8 mouse cellular contexts compared by ENCODE assay signal in genomic region chr7:116031718-116032595, GRCm38 (mm10). TPM values are rescaled to one million over a fixed set of nuclear protein-coding genes. Genes with fewer than 3 reads are reported as not detected.
DNase-seq lines count a peak whose midpoint lies in the region; ATAC-seq and TF ChIP-seq lines count a peak whose summit lies in the region.

No protein-coding gene starts in this region.

- no peaks in the 10 kb centered on the region for H3K9me3 ChIP-seq in embryonic facial prominence, embryonic 11.5 days (replicated peaks; ENCODE audit: control insufficient read depth, low read length)
- no peaks in the 10 kb centered on the region for H3K9me3 ChIP-seq in neural tube, embryonic 15.5 days (replicated peaks)

- peak overlapping the region; percentile 89 for H3K9ac ChIP-seq in embryonic facial prominence, embryonic 11.5 days (replicated peaks; ENCODE audit: low read length)
- peak overlapping the region; percentile 77 for H3K9ac ChIP-seq in heart, adult 2 months (ENCODE audit: low read depth, low read length)
- peak overlapping the region; percentile 59 for H3K9ac ChIP-seq in neural tube, embryonic 15.5 days (replicated peaks)

- no peaks in the 10 kb centered on the region for H3K79me2 ChIP-seq in heart, adult 2 months (replicated peaks; ENCODE audit: control insufficient read depth, insufficient read depth, low read length)

- H3K4me3 ChIP-seq in embryonic facial prominence, embryonic 11.5 days (ENCODE audit: low read depth, low read length): peak overlapping the region; percentile 56
- peak overlapping the region; percentile 66 for H3K4me3 ChIP-seq in heart, adult 2 months
- peak overlapping the region; percentile 57 for H3K4me3 ChIP-seq in neural tube, embryonic 15.5 days (replicated peaks)

- peaks cover 6% of the 10 kb centered on the region for H3K4me1 ChIP-seq in embryonic facial prominence, embryonic 11.5 days (ENCODE audit: control insufficient read depth, insufficient read depth, low read length)
- no peaks in the 10 kb centered on the region for H3K4me1 ChIP-seq in heart, adult 2 months (ENCODE audit: control insufficient read depth, insufficient read depth, low read length)
- peaks cover 46% of the 10 kb centered on the region for H3K4me1 ChIP-seq in neural tube, embryonic 15.5 days

- no peaks in the 10 kb centered on the region for H3K36me3 ChIP-seq in embryonic facial prominence, embryonic 11.5 days (replicated peaks; ENCODE audit: control insufficient read depth, insufficient read depth, low read depth, low read length)
- no peaks in the 10 kb centered on the region for H3K36me3 ChIP-seq in heart, adult 2 months (ENCODE audit: control insufficient read depth, insufficient read depth, low read length)
- no peaks in the 10 kb centered on the region for H3K36me3 ChIP-seq in neural tube, embryonic 15.5 days

- DNase-seq in right cerebral cortex, adult 18-20 months: peak; percentile 14
- DNase-seq in right cerebral cortex, postnatal 36 days (ENCODE audit: low spot score in 2 of 2): no peak
- DNase-seq in embryonic facial prominence, embryonic 11.5 days (ENCODE audit: low spot score): peak; percentile 69
- DNase-seq in heart, adult 2 months: peak; percentile 73 to 80
- peak; percentile 62 for DNase-seq in kidney, adult 11 months
- DNase-seq in lung, adult 18-20 months: peak; percentile 54 to 62
- DNase-seq in thymus, postnatal 4 days: peak; percentile 57

- under 1% methylated on average over 65 of the region's 65 CpGs for WGBS in embryonic facial prominence, embryonic 11.5 days
- under 1% methylated on average over 65 of the region's 65 CpGs for WGBS in heart, adult 2 months
- under 1% methylated on average over 65 of the region's 65 CpGs for WGBS in neural tube, embryonic 15.5 days

- TF ChIP-seq EP300 in heart, adult 2 months (IDR thresholded peaks at IDR 0.05; ENCODE audit: insufficient read depth, low read depth, low read length): no peak

- H3K4me2 ChIP-seq in embryonic facial prominence, embryonic 11.5 days (ENCODE audit: low read depth, low read length): peak overlapping the region; percentile 97
- H3K4me2 ChIP-seq in neural tube, embryonic 15.5 days: peak overlapping the region; percentile 100

- peaks cover 17% of the 10 kb centered on the region for H3K27me3 ChIP-seq in embryonic facial prominence, embryonic 11.5 days (ENCODE audit: control insufficient read depth, insufficient read depth, low read length)
- H3K27me3 ChIP-seq in heart, adult 2 months (ENCODE audit: control insufficient read depth, insufficient read depth, low read length): peaks cover 3% of the 10 kb centered on the region
- peaks cover 31% of the 10 kb centered on the region for H3K27me3 ChIP-seq in neural tube, embryonic 15.5 days (replicated peaks)

- ATAC-seq in embryonic facial prominence, embryonic 11.5 days (replicated peaks; ENCODE audit: insufficient number of reproducible peaks, low FRiP score, low TSS enrichment, low read depth): peak; percentile 16; the same call in 1 of the 2 replicates
- 0 out of 2 replicates have a peak, but pooled peaks have one; percentile 14 for ATAC-seq in neural tube, embryonic 15.5 days (ENCODE audit: low FRiP score)

- TF ChIP-seq CTCF in heart, adult 2 months (IDR thresholded peaks at IDR 0.05): no peak

- intact Hi-C loops in heart, adult 2 months (cut with DNase I): loop anchor here (5.0 to 10.0 kb wide), 7 partner anchors 80 to 607 kb away; no protein-coding TSS in a partner anchor

- 0 out of 2 replicates have a peak, but pooled peaks have one; percentile 35 for TF ChIP-seq POLR2A in heart, adult 2 months (IDR thresholded peaks at IDR 0.05; ENCODE audit: insufficient read depth, low read depth, low read length)

- H3K27ac ChIP-seq in embryonic facial prominence, embryonic 11.5 days (replicated peaks; ENCODE audit: low read depth, low read length): peak overlapping the region; percentile 78
- peak overlapping the region; percentile 95 for H3K27ac ChIP-seq in heart, adult 2 months
- H3K27ac ChIP-seq in neural tube, embryonic 15.5 days (replicated peaks): peak overlapping the region; percentile 82

RNA-seq across cellular contexts. Expression of gene Sox6, which starts 6.6 kb away (rescaled TPM):
- polyA plus RNA-seq in embryonic facial prominence, embryonic 11.5 days (2014; fragmentation: Nextera tagmentation; extraction: Ambion mirVana): 21.4 and 29.2 TPM in 2 replicates
- total RNA-seq in heart, adult 2 months (2021): 10 to 100 TPM; 26.4 to 33.4 TPM
- 11.8 and 18.4 TPM in 2 replicates for polyA plus RNA-seq in heart, adult 2 months (2012; rRNA removed)
- polyA plus RNA-seq in neural tube, embryonic 15.5 days (2015; fragmentation: Nextera tagmentation; extraction: Ambion mirVana): 25.5 and 38.0 TPM in 2 replicates

RNA-seq across cellular contexts. Expression of gene 1110004F10Rik, which starts 7.2 kb away (rescaled TPM):
- 389 and 409 TPM in 2 replicates for polyA plus RNA-seq in embryonic facial prominence, embryonic 11.5 days (2014; fragmentation: Nextera tagmentation; extraction: Ambion mirVana)
- total RNA-seq in heart, adult 2 months (2021): 10 to 100 TPM; 51.3 to 54.0 TPM
- polyA plus RNA-seq in heart, adult 2 months (2012; rRNA removed): 38.9 and 56.0 TPM in 2 replicates
- 287 and 295 TPM in 2 replicates for polyA plus RNA-seq in neural tube, embryonic 15.5 days (2015; fragmentation: Nextera tagmentation; extraction: Ambion mirVana)

RNA-seq across cellular contexts. Expression of gene Gm4353, which starts 52.5 kb away (rescaled TPM):
- polyA plus RNA-seq in embryonic facial prominence, embryonic 11.5 days (2014; fragmentation: Nextera tagmentation; extraction: Ambion mirVana): 0.72 and 1.0 TPM in 2 replicates
- 1 to 10 TPM; 1.3 to 1.7 TPM for total RNA-seq in heart, adult 2 months (2021)
- 0.51 and 0.82 TPM in 2 replicates for polyA plus RNA-seq in heart, adult 2 months (2012; rRNA removed)
- 0.89 and 1.7 TPM in 2 replicates for polyA plus RNA-seq in neural tube, embryonic 15.5 days (2015; fragmentation: Nextera tagmentation; extraction: Ambion mirVana)

Comparison
In these comparisons a context has a peak if more than half of its experiments do, and no peak if none do; other contexts are left out.
1. DNase-seq: peak in right cerebral cortex, adult 18-20 months (single experiment), embryonic facial prominence, embryonic 11.5 days (single experiment), heart, adult 2 months (2 of 2), kidney, adult 11 months (single experiment), lung, adult 18-20 months (2 of 2) and thymus, postnatal 4 days (single experiment); none in right cerebral cortex, postnatal 36 days (0 of 2).
2. Peak in every context shown above with its lines, with median percentiles within 50 percentile points of each other: H3K27ac ChIP-seq, H3K4me3 ChIP-seq and H3K9ac ChIP-seq.